Mouse (Mus musculus): Measurements from ENCODE around the gene Anxa6.

DNA sequence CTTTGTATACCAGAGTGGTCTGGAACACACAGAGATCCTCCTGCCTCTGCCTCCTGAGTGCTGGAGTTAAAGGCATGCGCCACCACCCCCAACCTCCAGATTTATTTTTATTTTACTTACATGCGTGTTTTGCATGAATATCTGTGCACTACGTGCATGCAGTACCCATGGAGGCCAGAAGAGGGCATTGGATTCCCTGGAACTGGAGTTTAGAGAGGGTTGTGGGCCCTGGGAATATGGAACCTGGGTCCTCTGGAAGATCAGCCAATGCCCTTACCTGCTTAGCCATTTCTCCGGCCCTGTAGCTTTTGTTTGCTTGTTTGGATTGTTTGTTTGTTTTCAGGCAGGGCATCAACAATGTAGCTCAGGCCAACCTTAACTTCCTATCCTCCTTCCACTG lies 8.1 kb upstream of the Anxa6 start:
- peak; percentile 88 for TF ChIP-seq CTCF (conservative IDR thresholded peaks at IDR 0.05; ENCODE audit: low read length)
- no peak for TF ChIP-seq POU5F1 (IDR thresholded peaks at IDR 0.05; ENCODE audit: borderline replicate concordance, low read length)
